Mouse (Mus musculus): Measurements from ENCODE around the gene Tnfsf13. TPM values are rescaled to one million over a fixed set of nuclear protein-coding genes. Genes with fewer than 3 reads are reported as not detected.

Gene Tnfsf13
- not detected for total RNA-seq (2023)

DNA sequence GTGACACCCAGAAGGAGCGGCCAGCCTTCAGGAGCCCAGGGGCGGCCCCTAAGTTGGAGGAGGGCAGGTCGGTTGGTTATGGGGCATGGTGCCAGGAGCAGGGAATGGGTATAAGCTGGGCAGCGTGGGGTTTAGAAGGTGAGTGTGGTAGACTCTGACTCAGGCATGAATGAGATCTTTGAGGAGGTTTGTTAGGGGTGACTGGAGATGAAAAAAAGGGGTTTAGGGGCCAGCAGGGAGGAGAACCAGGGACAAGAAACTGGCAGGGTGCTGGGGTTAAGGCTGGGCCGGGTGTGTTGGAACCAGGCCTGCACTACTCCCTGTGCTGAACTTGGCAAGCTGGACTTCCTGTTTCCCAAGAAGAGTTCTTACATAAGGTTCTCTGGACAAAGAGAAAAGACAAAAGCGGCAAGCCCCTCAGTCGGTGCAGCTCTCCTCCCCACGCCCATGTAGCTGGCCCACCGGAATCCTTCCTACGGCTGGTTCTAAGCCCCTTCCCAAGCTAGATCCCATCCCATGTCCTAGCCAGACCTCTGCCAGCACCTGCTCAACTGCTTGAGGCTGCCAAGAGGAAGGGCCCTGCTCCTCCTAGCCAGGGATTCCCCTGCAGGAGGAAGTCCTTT lies at the start of gene Tnfsf13:
Gene Tnfsf13, minus strand, starts transcription at position 259 of the 623 bp plus-strand sequence.

DNA sequence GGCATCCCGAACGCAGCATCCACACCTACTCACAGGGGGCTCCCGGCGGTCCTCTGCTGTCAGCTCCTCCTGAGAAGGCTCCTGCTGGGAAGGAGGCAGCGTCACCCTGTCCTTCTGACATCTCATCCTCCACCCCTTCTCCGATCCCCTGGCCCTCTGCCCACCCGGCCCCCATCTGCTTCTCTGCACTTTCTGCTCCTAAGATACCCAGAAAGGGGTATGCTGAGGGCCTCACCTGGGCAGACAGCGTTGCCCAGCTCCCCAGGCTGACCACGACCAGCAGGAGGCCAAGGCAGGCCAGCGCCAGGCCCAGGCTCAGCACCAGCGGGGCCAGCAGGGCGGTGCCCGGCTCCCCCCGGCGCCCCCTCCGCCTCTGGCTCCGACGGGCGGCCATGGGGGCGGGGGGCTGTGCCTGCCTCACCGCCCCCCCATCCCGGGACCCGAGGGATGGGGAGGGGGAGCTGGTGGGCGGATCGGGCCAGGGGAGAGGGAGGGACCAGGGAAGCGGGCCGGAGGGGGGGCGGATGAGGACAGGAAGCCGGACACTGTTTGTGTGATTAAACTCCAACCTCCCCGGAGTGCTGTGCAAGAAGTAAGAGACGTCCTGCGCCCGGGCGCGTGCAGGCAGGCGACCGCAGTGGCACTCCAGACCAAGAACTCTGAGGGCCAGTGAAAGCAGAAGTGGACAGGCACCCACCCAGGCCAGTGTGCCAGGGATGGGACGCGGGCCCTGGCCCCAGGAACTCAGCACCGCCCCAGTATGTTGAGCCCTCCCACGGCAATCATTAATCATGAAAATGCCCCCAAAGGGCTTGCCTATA lies 10.0 kb upstream of the Tnfsf13 start, which contains the start of the genes Tnfsf12 and Tnfsfm13:
Gene Tnfsf12, minus strand, starts transcription at position 489 of the 821 bp plus-strand sequence.
Gene Tnfsfm13, minus strand, starts transcription at position 738 of the 821 bp plus-strand sequence.

GRCm38 (mm10) chr11:69681314-69682208 lies 4.0 kb downstream of the Tnfsf13 start, which contains the start of gene Senp3:
Gene Senp3, minus strand, starts transcription at chr11:69682084.

GRCm38 (mm10) chr11:69672211-69672706 lies 13.3 kb downstream of the Tnfsf13 start, which contains the start of gene Eif4a1:
Gene Eif4a1, minus strand, starts transcription at chr11:69672423.

DNA sequence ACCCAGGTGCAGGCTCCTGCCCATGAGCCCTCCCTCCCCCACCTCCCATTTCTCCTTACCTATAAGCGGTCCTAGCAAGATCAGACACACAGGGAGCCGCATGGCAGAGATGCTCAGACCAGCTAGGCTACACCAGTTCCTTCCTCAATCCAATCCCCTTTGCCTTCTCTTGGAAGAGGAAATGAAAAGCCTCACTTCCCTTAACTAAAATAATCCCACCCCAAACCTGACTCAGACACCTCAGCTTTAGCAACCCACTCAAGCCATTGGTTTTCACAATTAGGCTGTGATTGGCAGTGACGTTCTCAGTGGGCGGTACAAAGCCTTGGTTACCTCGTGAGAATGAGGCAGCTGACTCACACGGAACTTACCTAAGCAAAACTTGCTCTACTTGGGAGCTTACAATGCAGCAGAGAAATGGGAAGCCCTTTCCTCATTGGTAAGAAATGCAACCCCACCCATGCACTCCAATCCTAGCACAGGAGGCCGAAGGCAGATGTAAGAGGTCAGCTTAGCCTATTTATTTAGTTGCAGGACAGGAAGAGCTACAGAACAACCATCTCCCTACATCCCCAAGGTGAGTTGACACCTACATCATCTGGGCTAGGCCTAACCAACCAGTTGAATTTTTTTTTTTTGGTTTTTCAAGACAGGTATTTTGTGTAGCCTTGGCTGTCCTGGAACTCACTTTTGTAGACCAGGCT lies 19.5 kb downstream of the Tnfsf13 start, which contains the start of gene Cd68:
Gene Cd68, minus strand, starts transcription at position 193 of the 704 bp plus-strand sequence.

DNA sequence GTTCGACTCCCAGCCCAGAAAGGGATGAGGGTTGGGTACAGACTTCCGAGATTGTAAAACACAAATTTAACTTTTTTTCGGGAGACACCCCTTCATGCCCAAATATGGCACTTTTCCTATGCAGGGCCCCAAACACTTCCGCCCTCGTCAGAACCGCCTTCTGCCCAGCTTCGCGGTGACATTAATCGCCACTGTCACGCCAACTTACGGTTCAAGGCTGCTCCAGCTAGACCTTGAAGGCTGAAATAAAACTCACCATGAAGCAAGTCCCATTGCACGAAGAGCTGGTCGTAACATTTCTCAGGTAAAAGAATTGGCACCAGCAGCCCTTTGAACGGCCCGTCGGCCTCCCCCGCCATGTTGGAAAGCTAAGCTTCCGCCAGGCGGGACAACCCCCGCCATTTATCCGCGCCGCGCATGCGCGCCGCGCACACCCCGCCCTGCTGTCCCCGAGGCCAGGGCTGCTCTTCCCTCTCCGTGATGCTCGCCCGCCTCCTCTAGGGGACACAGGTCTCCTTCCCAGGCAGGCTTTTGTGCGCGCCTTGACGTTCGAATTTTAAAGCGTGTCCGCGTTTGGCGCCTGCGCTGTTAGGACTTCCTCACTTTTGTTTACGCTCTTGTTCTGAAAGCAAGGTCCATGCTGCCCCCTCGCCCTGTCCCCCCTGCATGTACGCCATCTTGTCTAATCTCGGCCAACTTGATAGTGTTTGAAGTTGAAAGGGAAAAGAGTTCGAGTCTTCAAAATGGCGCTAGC lies 23.2 kb downstream of the Tnfsf13 start, which contains the start of gene Mpdu1:
Gene Mpdu1, minus strand, starts transcription at position 430 of the 754 bp plus-strand sequence.

DNA sequence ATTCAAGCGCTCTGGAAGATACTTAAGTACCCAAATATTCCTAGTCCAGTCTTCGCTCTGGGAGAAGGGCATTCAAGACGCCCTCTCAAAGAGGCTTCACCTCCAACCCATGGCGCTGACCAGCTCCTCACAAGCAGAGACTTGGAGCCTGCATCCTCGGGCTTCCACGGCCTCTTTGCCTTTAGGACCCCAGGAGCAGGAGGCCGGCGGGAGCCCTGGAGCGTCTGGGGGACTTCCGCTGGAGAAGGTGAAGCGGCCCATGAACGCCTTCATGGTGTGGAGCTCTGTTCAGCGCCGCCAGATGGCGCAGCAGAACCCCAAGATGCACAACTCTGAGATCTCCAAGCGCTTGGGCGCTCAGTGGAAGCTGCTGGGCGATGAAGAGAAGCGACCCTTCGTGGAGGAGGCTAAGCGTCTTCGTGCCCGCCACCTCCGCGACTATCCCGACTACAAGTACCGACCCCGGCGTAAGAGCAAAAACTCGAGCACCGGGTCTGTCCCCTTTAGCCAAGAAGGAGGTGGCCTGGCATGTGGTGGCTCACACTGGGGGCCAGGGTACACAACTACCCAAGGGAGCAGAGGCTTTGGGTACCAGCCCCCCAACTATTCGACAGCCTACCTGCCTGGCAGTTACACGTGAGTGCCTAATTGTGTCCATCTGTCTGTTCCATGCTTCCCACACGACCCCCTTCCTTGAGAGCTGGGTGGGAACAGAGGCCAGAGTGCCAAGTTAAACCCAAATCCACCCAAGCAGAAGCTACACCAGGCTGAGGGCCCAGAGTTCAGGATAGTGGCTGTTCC lies 30.1 kb downstream of the Tnfsf13 start, which contains the start of gene Sox15:
Gene Sox15, plus strand, starts transcription at position 51 of the 801 bp plus-strand sequence.

Other genes with a start within 250 kb of the Tnfsf13 start
- gene Dnah2, start 136.7 kb downstream of the Tnfsf13 start, total RNA-seq (2023), result 0.59 TPM
- 0.23 TPM for gene Efnb3, start 125.6 kb downstream of the Tnfsf13 start, total RNA-seq (2023)
- 7.5 TPM for gene Wrap53, start 105.5 kb downstream of the Tnfsf13 start, total RNA-seq (2023)
- 112 TPM for gene Trp53, start 105.4 kb downstream of the Tnfsf13 start, total RNA-seq (2023)
- 0.91 TPM for gene Atp1b2, start 79.8 kb downstream of the Tnfsf13 start, total RNA-seq (2023)
- not detected for gene Shbg, start 67.9 kb downstream of the Tnfsf13 start, total RNA-seq (2023)
- gene Sat2, start 63.8 kb downstream of the Tnfsf13 start, total RNA-seq (2023), result not detected
- 64.1 TPM for gene Fxr2, start 52.8 kb downstream of the Tnfsf13 start, total RNA-seq (2023)
- gene Sox15, start 30.5 kb downstream of the Tnfsf13 start, total RNA-seq (2023), result 0.70 TPM
- 70.5 TPM for gene Mpdu1, start 23.1 kb downstream of the Tnfsf13 start, total RNA-seq (2023)
- gene Cd68, start 19.6 kb downstream of the Tnfsf13 start, total RNA-seq (2023), result 9.1 TPM
- 715 TPM for gene Eif4a1, start 13.4 kb downstream of the Tnfsf13 start, total RNA-seq (2023)
- gene Senp3, start 3.7 kb downstream of the Tnfsf13 start, total RNA-seq (2023), result 110 TPM
- gene Tnfsf12, start 10.1 kb upstream of the Tnfsf13 start, total RNA-seq (2023), result 0.76 TPM
- gene Tnfsfm13, start 10.3 kb upstream of the Tnfsf13 start, total RNA-seq (2023), result not detected
- 169 TPM for gene Polr2a, start 72.9 kb upstream of the Tnfsf13 start, total RNA-seq (2023)
- not detected for gene Slc35g3, start 76.2 kb upstream of the Tnfsf13 start, total RNA-seq (2023)
- gene Zbtb4, start 80.1 kb upstream of the Tnfsf13 start, total RNA-seq (2023), result 52.5 TPM
- gene Chrnb1, start 110.2 kb upstream of the Tnfsf13 start, total RNA-seq (2023), result 1.9 TPM
- not detected for gene Fgf11, start 116.1 kb upstream of the Tnfsf13 start, total RNA-seq (2023)
- gene Tmem102, start 119.8 kb upstream of the Tnfsf13 start, total RNA-seq (2023), result not detected
- gene Gm39566, start 129.5 kb upstream of the Tnfsf13 start, total RNA-seq (2023), result not detected
- not detected for gene Spem2, start 132.7 kb upstream of the Tnfsf13 start, total RNA-seq (2023)
- not detected for gene Spem1, start 136.4 kb upstream of the Tnfsf13 start, total RNA-seq (2023)
- 2.8 TPM for gene Nlgn2, start 152.0 kb upstream of the Tnfsf13 start, total RNA-seq (2023)
- 14.5 TPM for gene Tmem256, start 152.7 kb upstream of the Tnfsf13 start, total RNA-seq (2023)
- gene Plscr3, start 160.6 kb upstream of the Tnfsf13 start, total RNA-seq (2023), result 10.6 TPM
- gene Tnk1, start 172.9 kb upstream of the Tnfsf13 start, total RNA-seq (2023), result not detected
- not detected for gene Tmem95, start 192.2 kb upstream of the Tnfsf13 start, total RNA-seq (2023)
- 1.00 TPM for gene Kctd11, start 195.6 kb upstream of the Tnfsf13 start, total RNA-seq (2023)
- gene Acap1, start 209.8 kb upstream of the Tnfsf13 start, total RNA-seq (2023), result 384 TPM
- gene 2810408A11Rik, start 215.2 kb upstream of the Tnfsf13 start, total RNA-seq (2023), result 1.1 TPM
- gene Neurl4, start 215.3 kb upstream of the Tnfsf13 start, total RNA-seq (2023), result 46.9 TPM
- 146 TPM for gene Gps2, start 228.1 kb upstream of the Tnfsf13 start, total RNA-seq (2023)
- 275 TPM for gene Eif5a, start 236.2 kb upstream of the Tnfsf13 start, total RNA-seq (2023)